Mouse (Mus musculus): Measurements from ENCODE around the gene Zfp651. TPM values are rescaled to one million over a fixed set of nuclear protein-coding genes. Genes with fewer than 3 reads are reported as not detected.
A peak's percentile ranks its signal among the peaks of the same experiment; 100 is the strongest.

Gene Zfp651
- polyA plus RNA-seq, 1 experiment from 2014 or later: 10.8 TPM

GRCm38 (mm10) chr9:121765166-121765855 is 6.2 kb downstream of the Zfp651 start:
- no peak overlapping the region for H3K9ac ChIP-seq
- ATAC-seq (ENCODE audit: low FRiP score): no peak
- H3K4me2 ChIP-seq: no peak overlapping the region
- no peak overlapping the region for H3K4me3 ChIP-seq (replicated peaks)
- H3K9me3 ChIP-seq: no peaks in the 10 kb centered on the region
- peaks cover 20% of the 10 kb centered on the region for H3K4me1 ChIP-seq
- no peaks in the 10 kb centered on the region for H3K27me3 ChIP-seq
- WGBS: 91% methylated on average over 16 of the region's 16 CpGs
- H3K36me3 ChIP-seq (replicated peaks): peaks cover 66% of the 10 kb centered on the region
- H3K27ac ChIP-seq: no peak overlapping the region

GRCm38 (mm10) chr9:121772412-121772811 is 13.3 kb downstream of the Zfp651 start:
- peaks cover 17% of the 10 kb centered on the region for H3K36me3 ChIP-seq (replicated peaks)
- no peaks in the 10 kb centered on the region for H3K4me1 ChIP-seq
- no peak overlapping the region for H3K27ac ChIP-seq
- H3K9ac ChIP-seq: no peak overlapping the region
- no peak overlapping the region for H3K4me3 ChIP-seq (replicated peaks)
- H3K27me3 ChIP-seq: peaks cover 21% of the 10 kb centered on the region
- no peaks in the 10 kb centered on the region for H3K9me3 ChIP-seq
- 81% methylated on average over 5 of the region's 5 CpGs for WGBS
- no peak overlapping the region for H3K4me2 ChIP-seq
- no peak for ATAC-seq (ENCODE audit: low FRiP score)

- Histone ChIP-seq H3K4me2 (no peak overlapping the region), H3K4me3 (replicated peaks) (no peak overlapping the region), H3K9me3 (no peaks in the 10 kb centered on the region), H3K27ac (no peak overlapping the region), H3K4me1 (peaks cover 9% of the 10 kb centered on the region), H3K9ac (no peak overlapping the region), H3K27me3 (peaks cover 51% of the 10 kb centered on the region), H3K36me3 (replicated peaks) (no peaks in the 10 kb centered on the region)
- ATAC-seq (ENCODE audit: low FRiP score): no peak
- WGBS: 83% methylated on average over 10 of the region's 10 CpGs
These were observed 16.8 kb downstream of the Zfp651 start for GRCm38 (mm10) chr9:121775951-121776350.

- H3K4me2 ChIP-seq: no peak overlapping the region
- H3K9ac ChIP-seq: no peak overlapping the region
- peaks cover 51% of the 10 kb centered on the region for H3K27me3 ChIP-seq
- no peak overlapping the region for H3K27ac ChIP-seq
- no peak overlapping the region for H3K4me3 ChIP-seq (replicated peaks)
- no peak for ATAC-seq (ENCODE audit: low FRiP score)
- H3K9me3 ChIP-seq: no peaks in the 10 kb centered on the region
- WGBS: 81% methylated on average over 7 of the region's 7 CpGs
- H3K36me3 ChIP-seq (replicated peaks): no peaks in the 10 kb centered on the region
- H3K4me1 ChIP-seq: peaks cover 9% of the 10 kb centered on the region
These were observed 17.4 kb downstream of the Zfp651 start for GRCm38 (mm10) chr9:121776511-121776910.

- Histone ChIP-seq H3K9ac (peak within 1 kb of the TSS; percentile 22; the same call in 1 of the 2 replicates), H3K4me1 (peaks cover 9% of the 10 kb centered on the region), H3K27ac (no peak within 1 kb of the TSS), H3K27me3 (peaks cover 51% of the 10 kb centered on the region), H3K4me2 (peak within 1 kb of the TSS; percentile 57), H3K36me3 (replicated peaks) (no peaks in the 10 kb centered on the region), H3K4me3 (replicated peaks) (peak within 1 kb of the TSS; percentile 34), H3K9me3 (no peaks in the 10 kb centered on the region)
- WGBS: 22% methylated on average over 30 of the region's 30 CpGs
- ATAC-seq (ENCODE audit: low FRiP score): 0 out of 2 replicates have a peak, but pooled peaks have one; percentile 44
These were observed 18.4 kb downstream of the Zfp651 start, which contains the start of gene Klhl40 for GRCm38 (mm10) chr9:121777484-121778065. Klhl40 (plus strand) TSS chr9:121777607.

GRCm38 (mm10) chr9:121778066-121778624 is 19.0 kb downstream of the Zfp651 start:
- Histone ChIP-seq H3K27ac (no peak overlapping the region), H3K4me3 (replicated peaks) (peak overlapping the region; percentile 34), H3K27me3 (peaks cover 51% of the 10 kb centered on the region), H3K4me1 (peaks cover 9% of the 10 kb centered on the region), H3K4me2 (peak overlapping the region; percentile 57), H3K9ac (peak overlapping the region; percentile 22; the same call in 1 of the 2 replicates), H3K9me3 (no peaks in the 10 kb centered on the region), H3K36me3 (replicated peaks) (no peaks in the 10 kb centered on the region)
- ATAC-seq (ENCODE audit: low FRiP score): 0 out of 2 replicates have a peak, but pooled peaks have one; percentile 27
- WGBS: 14% methylated on average over 54 of the region's 54 CpGs

- H3K4me3 ChIP-seq (replicated peaks): no peak overlapping the region
- WGBS: 91% methylated on average over 12 of the region's 12 CpGs
These were observed 25.7 kb downstream of the Zfp651 start for GRCm38 (mm10) chr9:121784801-121785200.

GRCm38 (mm10) chr9:121785261-121785660 is 26.1 kb downstream of the Zfp651 start:
- Histone ChIP-seq H3K4me3 (replicated peaks) (no peak overlapping the region), H3K36me3 (replicated peaks) (no peaks in the 10 kb centered on the region), H3K9ac (no peak overlapping the region), H3K27me3 (peaks cover 2% of the 10 kb centered on the region; the same call in 1 of the 2 replicates), H3K4me2 (no peak overlapping the region), H3K27ac (no peak overlapping the region), H3K9me3 (no peaks in the 10 kb centered on the region), H3K4me1 (no peaks in the 10 kb centered on the region)
- ATAC-seq (ENCODE audit: low FRiP score): no peak
- 85% methylated on average over 8 of the region's 8 CpGs for WGBS

More at GRCm38 (mm10) chr9:121784801-121785200, 25.7 kb downstream of the Zfp651 start:
- no peaks in the 10 kb centered on the region for H3K4me1 ChIP-seq
- ATAC-seq (ENCODE audit: low FRiP score): no peak
- H3K9ac ChIP-seq: no peak overlapping the region
- H3K4me2 ChIP-seq: no peak overlapping the region
- H3K27ac ChIP-seq: no peak overlapping the region
- no peaks in the 10 kb centered on the region for H3K9me3 ChIP-seq
- H3K36me3 ChIP-seq (replicated peaks): no peaks in the 10 kb centered on the region
- peaks cover 6% of the 10 kb centered on the region for H3K27me3 ChIP-seq

GRCm38 (mm10) chr9:121786359-121786758 is 27.2 kb downstream of the Zfp651 start:
- Histone ChIP-seq H3K27ac (no peak overlapping the region), H3K4me2 (no peak overlapping the region), H3K9ac (no peak overlapping the region), H3K27me3 (0 out of 2 replicates have a peak, but pooled peaks cover 3% of the 10 kb centered on the region), H3K36me3 (replicated peaks) (no peaks in the 10 kb centered on the region), H3K9me3 (no peaks in the 10 kb centered on the region), H3K4me3 (replicated peaks) (no peak overlapping the region), H3K4me1 (no peaks in the 10 kb centered on the region)
- no peak for ATAC-seq (ENCODE audit: low FRiP score)
- WGBS: 73% methylated on average over 2 of the region's 2 CpGs

GRCm38 (mm10) chr9:121791206-121791605 is 32.1 kb downstream of the Zfp651 start:
- ATAC-seq (ENCODE audit: low FRiP score): no peak
- WGBS: 12% methylated on average over 5 of the region's 5 CpGs
- H3K4me2 ChIP-seq: no peak overlapping the region
- H3K9me3 ChIP-seq: no peaks in the 10 kb centered on the region
- H3K4me1 ChIP-seq: no peaks in the 10 kb centered on the region
- H3K9ac ChIP-seq: no peak overlapping the region
- H3K27me3 ChIP-seq: peaks cover 7% of the 10 kb centered on the region; the same call in 1 of the 2 replicates
- H3K4me3 ChIP-seq (replicated peaks): no peak overlapping the region
- no peaks in the 10 kb centered on the region for H3K36me3 ChIP-seq (replicated peaks)
- H3K27ac ChIP-seq: no peak overlapping the region

GRCm38 (mm10) chr9:121791757-121792521 is 32.8 kb downstream of the Zfp651 start, which contains the start of gene Hhatl:
Hhatl (minus strand) TSS chr9:121792507.
- Histone ChIP-seq H3K9ac (no peak within 1 kb of the TSS), H3K4me1 (no peaks in the 10 kb centered on the region), H3K4me3 (replicated peaks) (no peak within 1 kb of the TSS), H3K36me3 (replicated peaks) (no peaks in the 10 kb centered on the region), H3K27me3 (peaks cover 12% of the 10 kb centered on the region; the same call in 1 of the 2 replicates), H3K4me2 (no peak within 1 kb of the TSS), H3K9me3 (no peaks in the 10 kb centered on the region), H3K27ac (no peak within 1 kb of the TSS)
- 44% methylated on average over 22 of the region's 24 CpGs for WGBS
- ATAC-seq (ENCODE audit: low FRiP score): no peak
